Mouse (Mus musculus) layer of hippocampus, adult 9-11 months (tissue): ENCODE measurements at regions not wholly inside any gene's neighbourhood (a gene's known extent, or its start where the extent isn't known, plus 50 kb on each side); places are given as distances from the start of the nearest gene placed in this dataset.

Source experiments
- DNase-seq: peaks from one replicate; pipeline ENCODE4 v3.0.0; 2022

DNA sequence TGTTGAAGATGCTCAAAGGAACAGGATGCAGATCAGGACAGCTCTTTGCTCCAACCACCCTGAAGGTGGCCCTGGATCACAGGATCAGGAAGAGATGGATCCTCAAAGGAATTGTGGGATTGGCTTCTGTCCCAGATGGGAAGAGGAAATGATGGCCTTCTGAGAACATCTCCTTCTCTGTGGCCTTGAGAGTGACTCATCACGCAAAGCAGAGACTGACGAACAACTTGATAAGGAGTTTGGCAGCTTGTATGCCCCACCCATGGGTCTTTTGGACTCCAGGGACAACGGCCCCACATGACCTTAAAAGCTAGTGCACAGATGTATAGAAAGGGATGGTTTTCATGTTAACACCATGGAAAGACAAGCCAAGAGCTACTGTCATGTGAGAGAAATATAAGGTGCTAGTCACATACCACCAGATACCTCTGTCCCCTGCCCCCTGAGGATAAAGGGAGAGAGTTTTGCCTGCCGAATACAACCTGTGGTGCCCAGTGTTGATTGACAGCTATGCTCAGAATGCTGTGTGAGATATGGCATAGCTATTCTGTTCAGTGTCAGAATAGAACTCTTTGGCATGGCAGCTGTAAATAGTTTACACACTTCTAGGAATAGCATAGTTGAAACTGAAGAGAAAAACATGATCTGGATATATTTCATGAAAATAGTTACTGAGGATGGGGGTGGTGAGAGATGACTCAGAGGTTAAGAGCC lies 109.2 kb upstream of the S1pr3 start:
- no peak for DNase-seq

DNA sequence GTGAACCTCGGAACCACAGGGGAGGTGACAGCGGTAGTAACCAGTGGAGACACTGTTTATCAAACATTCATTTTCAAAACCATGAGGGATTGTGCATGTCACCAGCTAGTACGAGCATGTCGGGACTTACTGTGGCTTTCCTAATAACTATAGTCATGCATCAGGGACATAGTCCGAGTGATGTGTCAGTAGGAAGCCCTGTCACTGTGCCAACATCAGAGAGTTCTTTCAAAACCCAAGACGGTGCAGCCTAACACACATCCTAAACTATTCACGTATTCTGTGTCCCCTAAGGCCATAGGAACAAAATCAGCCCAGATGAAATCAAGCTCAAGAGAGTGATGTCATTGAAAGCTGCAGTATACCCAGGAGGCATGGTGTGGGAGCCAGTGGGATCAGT lies 107.0 kb upstream of the S1pr3 start:
- DNase-seq: no peak

DNA sequence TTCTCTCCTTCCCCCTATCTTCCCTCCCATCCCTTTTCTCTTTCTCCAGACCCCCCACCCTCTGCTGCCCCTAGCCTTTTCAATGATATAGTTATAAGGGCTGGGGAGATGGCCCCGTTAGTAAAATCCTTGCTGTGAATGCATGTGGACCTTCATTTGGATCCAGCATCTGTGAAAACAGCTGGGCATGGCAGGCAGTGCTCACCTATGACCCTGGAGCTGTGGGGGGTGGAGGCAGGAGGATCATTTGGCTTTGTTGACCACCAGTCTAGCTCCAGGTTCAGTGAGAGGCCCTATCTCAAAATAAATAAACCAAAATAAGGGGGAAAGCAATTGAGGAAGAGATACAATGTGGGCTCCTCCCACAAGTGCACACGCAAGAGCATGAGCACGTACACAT lies 105.3 kb upstream of the S1pr3 start:
- no peak for DNase-seq

DNA sequence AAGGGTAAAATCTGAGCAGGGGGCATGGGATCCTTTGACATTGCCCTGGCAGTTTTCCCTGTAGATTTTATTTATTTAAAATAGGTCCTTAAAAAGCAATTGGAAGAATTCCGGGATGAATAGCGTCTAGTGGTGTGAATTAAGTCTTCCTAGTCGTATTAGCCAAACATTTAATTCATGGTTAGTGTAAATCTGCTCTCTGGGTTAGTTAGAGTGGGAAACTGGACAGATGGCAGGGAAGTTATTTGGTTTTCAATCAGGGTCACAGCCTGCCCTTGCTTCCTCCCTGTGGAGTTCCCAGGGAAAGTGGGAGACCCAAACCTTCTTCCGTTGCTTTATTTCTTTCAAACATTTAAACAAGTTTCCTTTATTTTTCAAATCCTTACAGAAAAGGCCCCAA lies 103.8 kb upstream of the S1pr3 start:
- DNase-seq: no peak

DNA sequence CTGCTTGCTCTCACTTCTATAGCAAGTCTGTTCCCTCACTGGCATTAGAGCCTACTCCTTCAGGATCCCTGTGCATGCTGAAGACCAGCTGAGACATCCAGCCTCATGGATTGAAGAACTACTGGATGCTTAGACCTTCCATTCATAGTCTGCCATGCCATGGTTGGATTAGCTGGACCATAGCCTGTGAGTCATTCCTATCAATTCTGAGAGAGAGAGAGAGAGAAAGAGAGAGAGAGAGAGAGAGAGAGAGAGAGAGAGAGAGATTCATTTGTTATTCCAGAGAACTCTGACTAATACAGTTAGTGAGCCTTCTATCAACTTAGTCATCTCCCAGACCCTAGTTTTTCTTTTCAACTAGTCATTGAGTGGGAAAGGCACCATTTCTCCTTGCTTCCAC lies 99.0 kb upstream of the S1pr3 start:
- no peak for DNase-seq

DNA sequence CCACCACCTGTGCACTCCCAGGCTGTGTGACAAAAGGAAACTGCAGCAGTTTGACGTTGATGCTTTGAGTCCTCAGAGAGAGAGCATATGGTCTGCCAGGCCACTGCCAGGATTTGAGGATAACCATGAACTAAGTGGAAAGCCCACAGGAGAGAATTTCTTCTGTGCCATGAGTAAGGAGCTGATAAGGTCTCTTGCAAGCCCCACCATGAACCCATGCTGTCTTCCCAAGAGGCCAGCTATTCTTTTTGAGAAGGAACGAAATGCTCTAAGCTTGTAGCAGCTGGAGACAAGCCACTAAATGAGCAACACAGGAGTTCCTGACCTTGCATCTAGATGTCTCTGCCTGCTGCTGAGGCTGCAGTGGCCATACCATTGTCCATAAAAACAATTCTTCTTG lies 98.4 kb upstream of the S1pr3 start:
- DNase-seq: no peak

DNA sequence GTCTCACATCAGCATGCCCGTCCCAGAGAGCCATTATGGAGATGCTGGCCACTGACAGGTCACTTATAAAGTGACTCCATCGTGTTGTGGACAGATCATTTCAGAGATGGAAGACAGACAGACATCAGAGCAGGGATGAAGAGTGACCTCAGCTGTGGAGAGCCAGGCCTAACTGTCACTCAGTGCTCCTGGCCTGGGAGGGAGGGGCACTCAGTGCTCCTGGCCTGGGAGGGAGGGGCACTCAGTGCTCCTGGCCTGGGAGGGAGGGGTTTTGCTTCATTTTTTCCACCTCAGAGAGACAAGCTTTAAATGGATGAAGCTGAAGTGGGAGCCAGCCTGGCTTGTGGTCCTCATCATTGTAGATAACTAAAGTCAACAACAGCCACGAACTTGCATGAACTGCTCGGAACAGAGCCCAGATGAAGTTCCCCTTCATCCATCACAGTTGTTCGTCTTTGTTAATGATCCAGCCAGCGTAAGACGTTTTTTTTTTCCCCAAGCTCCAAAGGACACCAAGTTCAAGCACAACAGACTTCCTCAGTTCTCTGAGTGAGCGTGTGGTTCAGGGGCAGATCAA lies 96.7 kb upstream of the S1pr3 start:
- no peak for DNase-seq

DNA sequence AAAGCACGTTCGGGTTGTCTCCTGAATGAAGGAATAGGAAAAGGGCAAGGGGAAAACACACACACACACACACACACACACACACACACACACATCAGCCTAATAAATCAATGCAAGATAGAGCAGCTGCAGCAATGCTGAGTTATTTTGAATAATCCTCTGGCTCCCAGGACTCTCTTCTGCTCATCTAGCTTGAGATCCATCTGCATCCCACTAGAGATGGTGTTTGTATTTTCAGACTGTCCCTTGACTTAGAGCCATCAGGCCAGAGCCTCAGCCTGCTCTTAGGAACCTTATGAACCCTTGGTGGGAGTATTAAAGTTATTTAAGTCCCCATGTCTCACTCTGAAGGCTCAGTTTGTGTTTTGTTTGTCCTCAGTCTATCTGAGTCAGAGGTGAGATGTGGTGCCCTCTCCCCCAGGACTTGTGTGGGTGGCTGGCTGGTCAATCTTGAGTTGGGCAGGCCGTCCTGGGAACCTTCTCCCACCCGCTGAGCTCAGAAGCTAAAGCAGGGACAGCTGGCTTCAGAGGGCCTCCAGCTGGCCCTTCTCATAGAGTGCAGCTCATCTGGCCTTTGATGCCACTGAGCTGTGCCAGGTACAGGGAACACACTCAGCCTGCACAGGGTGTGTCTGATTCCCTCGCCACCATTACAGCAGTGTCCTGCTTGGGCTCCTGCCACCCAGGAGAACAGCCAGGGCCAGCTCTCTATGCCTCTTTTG lies 95.1 kb upstream of the S1pr3 start:
- DNase-seq: no peak

DNA sequence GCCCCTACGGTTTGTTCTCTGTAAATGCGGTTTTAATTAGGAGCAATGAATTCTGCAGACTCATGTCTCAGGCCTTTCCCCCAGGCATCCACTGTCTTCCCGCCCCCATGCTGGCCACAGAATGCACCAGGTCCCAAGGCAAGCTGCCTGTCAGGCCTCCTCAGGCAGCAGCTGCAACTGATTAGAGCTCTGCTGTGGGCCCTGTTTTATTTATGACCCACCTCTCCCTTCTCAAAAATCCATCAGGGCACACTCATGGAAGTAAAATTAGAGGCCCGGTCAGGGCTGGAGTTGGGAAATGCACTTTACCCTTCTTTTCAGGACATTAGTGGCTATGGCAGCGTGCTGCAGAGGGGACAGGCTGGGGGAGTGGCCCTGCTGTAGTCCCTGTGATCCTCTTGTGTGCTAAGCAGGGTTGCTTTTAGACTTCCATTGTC lies 93.9 kb upstream of the S1pr3 start:
- DNase-seq: peak; percentile 6

DNA sequence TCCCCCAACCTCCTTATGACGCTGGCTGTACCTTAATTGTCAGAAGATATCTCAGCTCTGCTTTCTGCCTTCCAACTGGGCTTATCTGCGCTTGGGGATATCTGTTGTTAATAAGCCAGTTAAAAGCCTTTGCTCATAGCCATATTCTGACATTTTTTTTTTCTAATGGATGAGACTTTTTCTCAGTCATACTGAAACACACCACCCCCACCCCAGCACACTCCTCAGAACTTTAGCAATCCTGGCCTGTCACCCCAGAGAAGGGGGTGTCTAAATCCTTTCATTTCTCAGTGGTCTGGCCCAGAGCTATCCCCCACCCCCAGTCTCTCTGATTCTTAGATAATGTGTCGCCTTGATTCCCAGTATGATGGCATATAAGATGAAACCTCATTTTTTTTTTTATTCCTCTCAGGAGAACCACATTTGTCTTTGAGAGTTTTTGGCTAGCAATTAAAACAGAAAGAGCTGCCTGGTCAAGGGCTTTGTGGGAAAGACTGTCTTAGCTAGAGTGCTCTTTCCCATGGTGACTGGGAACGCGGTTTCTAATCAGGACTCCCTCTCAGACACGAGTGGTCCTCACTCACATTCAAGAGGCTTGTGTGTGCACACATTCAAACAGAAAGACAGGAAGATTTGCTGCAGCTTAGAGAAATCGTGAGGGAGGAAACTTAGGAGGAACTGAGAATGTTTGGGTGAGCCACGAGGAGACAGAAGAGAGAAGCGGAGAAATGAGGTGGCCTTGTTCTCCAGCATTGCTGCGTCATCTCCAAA lies 93.2 kb upstream of the S1pr3 start:
- no peak for DNase-seq

DNA sequence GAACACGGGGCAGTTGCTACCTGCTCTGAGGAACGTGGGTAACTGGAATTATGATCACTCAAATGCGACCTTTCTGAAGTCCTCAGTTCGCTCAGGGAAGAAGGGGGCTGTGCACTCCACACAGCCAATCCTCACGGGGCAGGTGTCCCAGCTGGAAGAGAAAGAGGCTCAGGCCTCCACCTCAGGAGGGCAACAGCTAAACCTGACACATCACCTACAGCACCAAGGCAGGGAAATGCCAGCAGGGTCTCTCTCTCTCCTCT lies 92.7 kb upstream of the S1pr3 start:
- no peak for DNase-seq

DNA sequence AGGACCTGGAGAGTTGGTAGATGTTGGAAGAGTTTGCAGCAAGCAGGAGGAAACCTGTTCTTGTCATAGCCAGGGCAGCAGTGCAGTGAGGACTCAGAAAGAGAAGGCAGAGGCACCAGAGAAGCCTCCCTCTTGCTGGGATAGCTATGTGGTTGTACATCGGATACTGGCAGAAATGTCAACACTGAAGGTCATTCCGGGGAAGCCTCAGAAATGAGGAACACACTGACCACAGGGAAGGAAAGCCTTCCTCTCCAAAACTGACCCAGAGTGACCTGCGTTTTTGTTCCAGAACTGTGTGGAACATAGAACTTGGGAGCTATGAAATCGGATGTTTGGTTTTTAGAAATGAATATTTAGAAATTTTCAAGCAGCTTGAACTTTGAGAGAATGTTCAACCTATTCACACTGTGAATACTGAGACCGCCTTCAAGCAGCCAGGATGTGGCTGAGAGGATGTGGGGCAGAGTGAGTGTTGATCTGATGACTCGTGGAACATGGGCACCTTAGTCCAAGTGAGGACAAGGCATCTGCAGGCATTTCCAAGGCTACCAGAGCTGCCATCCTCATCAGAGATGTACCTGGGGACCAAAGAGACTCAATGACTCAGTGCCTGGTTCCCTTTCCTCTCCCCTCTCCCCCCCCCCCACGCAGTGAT lies 85.3 kb upstream of the S1pr3 start:
- DNase-seq: no peak

DNA sequence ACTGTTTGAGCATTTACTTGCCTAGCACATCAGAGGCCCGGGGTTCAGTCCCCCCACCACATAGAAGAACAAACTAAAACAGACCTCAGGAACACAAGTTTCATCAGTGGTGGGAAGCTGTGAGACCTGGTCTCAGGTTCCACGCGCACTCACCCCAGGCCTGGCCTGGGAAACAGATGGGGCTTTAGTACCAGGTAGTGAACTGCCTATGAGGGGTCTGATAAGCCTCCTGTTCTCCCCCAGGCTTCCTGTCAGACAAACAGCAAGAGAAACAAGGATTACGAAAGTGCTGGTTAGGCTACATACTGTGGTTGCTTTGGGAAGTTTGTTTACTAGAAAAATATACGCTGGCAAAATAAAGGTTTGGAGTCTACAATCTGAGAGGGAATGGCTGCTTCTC lies 83.7 kb upstream of the S1pr3 start:
- DNase-seq: no peak

DNA sequence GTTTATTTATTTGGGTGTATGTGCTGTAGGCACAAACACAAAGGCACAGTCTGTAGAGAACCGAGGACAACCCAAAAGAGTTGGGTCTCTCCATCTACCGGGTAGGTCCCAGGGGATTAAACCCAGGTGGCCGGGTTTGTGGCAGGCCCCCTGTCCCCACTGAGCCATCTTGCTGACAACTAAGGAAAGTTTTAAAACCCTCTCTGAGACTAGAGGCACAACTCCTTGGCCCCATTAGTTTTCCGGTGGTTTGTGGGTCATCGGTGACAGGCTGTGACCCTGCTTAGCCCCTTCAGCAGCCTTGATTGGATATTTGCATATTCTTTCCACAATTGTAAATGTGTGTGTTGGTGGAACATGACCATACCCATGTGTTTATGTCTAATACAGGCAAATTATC lies 83.1 kb upstream of the S1pr3 start:
- DNase-seq: no peak

DNA sequence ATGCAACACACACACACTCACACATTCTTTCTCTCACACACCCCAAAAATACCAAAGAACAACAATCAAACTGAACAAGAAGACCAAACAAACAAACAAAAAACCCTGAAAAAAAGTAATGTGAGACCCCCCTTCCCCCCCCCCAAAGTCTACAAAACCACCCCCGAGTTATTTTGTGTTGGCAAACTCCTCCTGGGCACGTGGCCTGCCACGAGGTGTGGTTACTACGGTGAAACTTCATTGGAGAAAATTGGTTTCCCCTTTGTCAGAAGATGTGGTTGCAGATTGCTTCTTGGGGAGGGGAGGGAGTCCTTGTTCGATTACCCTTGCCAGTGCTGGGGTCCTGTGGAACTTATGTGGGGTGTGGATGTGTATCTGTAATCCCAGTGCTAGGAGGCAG lies 82.3 kb upstream of the S1pr3 start:
- no peak for DNase-seq

DNA sequence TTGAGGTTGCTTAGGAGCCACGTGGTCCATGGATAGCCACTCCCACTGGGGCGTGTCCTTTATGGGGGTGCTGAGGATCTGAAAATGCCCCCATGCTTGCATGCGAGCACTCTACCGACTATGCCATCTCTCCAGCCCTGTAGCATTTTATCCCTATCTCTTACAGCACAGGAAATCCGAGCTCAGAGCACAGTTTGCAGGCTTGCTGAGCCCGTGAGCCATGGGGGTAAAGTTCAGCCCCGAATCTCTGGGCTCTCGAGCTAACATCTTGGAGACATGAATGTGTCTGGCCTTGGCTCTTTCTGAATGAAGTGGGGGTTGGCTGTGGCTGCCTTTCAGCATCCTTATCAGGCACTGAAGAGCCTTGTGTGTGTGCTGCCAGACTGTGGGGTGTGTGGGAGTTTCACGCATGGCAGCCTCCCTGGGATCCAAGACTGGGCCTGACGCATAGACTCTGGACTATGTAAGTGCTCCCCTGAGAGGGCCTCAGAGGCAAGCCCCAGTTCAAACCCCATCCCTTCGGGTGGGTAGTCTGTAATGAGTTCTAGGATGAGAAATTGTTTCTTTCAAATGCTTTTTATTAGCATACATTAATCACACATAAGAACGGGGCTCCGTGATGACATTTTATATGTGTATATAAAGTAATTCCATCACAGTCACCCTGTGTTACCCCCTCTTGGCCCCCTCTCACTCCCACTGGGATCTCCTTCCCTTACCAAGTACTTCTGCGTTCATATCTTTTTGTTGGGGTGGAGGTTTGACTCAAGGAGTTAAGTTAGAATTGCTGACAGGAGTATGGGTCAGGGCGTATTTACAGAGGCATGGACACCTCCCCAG lies 80.1 kb upstream of the S1pr3 start:
- peak; percentile 44 for DNase-seq

DNA sequence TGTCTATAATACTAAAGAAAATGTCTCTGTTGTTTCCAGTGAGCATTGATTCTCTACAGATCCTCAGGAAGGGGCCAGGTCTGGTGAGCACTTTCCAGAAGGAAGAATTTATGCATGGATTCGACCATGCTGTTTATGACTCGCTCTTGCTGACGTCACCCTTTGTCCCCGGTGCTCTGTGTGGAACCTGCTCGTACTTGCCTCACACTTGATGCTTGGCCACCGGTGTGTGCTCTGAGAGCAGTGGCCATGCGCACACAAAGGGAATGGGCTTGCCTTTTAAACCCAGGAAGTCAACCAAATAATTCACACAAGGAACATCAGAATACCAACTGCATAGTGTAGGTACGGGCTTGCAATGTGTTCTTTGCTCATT lies 79.5 kb upstream of the S1pr3 start:
- no peak for DNase-seq

DNA sequence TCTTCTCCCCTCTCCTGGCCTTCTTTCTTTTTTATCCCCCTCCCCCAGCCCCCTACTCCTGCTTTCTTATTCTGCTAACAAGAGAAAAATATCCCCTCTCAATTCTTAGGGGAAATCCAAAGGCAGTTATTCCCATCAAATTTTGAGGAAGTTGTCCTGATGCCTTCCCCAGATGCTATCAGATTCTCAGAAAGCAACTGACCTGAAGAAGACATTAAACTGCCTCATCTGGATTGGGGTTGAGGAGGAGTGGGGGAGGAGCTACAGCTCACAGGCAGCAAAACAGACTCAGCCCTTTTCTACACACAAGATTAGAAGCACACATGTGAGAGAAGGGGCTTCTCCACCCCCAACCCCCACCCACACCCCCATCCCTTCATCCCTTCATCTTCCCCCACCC lies 78.7 kb upstream of the S1pr3 start:
- DNase-seq: no peak

DNA sequence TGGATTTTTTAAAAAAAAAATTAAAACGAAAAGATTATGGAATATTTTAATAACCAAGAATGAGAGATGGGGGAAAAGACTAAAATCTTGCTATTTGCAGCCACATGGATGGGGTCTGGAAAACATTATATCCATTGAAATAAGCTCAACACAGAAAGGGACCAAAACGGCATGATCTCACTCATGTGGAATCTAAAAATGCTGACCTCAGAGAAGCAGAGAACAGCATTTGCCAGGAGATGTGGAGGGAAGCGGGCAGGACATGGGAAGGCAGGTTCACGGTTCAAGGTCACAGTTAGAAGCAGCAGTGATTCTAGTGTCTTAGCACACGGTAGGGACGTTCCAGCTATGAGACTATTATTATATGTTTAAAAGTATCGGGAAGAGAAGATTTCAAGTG lies 76.2 kb upstream of the S1pr3 start:
- DNase-seq: no peak

DNA sequence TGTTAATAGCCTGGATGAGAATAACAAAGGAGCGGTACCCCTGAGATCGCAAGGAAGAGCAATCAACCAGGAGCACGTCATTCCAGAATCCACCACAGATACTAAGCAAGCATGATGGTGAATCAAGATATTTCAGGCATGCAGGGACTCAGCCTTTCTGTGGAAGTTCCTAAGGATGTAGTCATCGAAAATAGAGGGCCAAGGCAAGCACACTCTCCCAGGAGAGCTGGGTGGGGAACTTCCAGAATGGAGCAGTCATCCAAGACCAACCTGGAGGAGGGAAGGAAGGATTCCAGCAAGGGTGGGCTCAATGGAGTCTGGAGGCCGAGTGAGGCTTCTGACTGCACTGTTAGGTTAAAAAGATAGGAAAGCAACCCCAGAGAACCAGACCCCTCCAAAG lies 75.0 kb upstream of the S1pr3 start:
- DNase-seq: no peak

DNA sequence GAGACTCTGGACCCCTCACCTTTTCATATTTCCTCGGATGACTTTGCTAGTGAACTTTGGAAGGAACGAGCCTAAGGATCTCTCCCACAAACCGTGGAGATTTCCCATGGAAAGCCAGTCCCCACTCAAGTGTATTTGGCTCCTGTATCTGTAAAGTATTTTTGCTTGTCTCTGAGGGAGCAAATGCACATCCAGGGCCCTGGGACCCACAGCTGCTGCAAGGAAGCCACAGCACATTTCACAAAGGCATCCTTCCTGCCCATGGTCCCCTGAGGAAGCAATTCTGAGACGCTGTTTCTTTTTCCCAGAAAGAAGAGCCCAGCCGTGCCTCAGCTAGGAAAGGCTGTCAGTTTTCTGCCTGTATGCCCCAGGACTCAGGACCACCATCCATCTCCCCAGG lies 71.7 kb upstream of the S1pr3 start:
- DNase-seq: no peak

DNA sequence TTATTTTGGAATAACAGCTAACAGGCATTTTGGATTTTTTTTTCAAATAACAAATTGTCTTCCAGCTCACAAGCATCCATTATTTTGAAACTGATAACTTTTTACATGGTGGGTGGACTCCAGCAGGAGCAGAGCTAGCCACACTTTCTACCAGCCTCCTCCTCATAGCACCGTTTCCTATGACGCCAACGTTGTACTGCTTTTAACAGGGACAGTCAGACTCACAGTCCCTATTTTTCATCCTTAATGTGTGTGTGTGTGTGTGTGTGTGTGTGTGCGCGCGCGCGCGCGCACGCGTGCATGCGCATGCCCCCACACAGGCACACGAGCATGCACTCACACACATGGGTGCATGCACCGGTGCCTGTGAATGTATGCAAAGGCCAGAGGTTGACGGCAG lies 70.5 kb upstream of the S1pr3 start:
- no peak for DNase-seq

DNA sequence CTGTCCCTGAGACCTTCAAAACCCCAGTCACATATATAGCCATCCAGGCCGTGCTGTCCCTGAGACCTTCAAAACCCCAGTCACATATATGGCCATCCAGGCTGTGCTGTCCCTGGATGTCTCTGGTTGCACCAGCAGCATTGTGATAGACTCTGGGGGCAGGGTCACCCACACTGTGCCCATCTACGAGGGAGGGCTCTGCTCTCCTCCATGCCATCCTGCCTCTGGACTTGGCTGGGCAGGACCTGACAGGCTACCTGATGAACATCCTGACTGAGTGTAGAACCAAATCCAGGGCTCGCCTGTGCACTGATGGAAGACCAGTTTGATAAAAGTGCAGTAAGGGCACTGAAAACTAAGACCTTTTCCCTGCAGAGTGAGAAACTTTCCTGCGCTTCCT lies 63.1 kb upstream of the S1pr3 start:
- no peak for DNase-seq
